Mouse (Mus musculus) layer of hippocampus, postnatal 10 days (tissue): ENCODE data around the gene Sash3. TPM values are rescaled to one million over a fixed set of nuclear protein-coding genes. Genes with fewer than 3 reads are reported as not detected.
"Not testable (repeated sequence)": the region's sequence is repeated elsewhere in the genome, so short reads cannot be mapped to it uniquely, and the experiment has no call there.

ENCODE experiments used
- DNase-seq, 2 experiments: peaks; one replicate each; pipeline ENCODE4 v3.0.0; 2021; ENCODE audit warnings: low spot score in 2 of 2
- total RNA-seq, 2 experiments: library from RNA; stranded (reverse); gene quantifications; 2 replicates each; pipeline ENCODE4 v1.2.3; 2021

The Sash3 gene
- total RNA-seq, 2 experiments from 2014 or later = 1.0 to 1.7 TPM

DNA sequence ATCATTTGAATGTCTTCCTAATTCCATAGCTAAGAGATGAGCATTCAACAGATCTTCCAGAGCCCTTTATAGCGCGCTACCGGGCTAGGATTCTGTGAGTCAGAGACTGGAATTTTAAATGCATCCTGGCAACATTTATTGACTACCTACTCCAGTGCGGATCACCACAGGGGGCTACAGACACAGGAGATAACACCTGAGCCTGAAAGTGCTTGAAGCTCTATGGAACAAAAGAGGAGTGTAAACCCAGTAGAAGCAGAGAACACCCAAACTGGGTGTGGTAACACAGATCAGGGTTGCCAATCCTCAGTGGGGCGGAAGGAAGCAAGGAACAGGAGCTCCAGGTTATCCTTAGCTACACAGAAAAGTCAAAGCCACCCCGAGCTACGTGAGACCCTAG, 56.2 kb downstream of the Sash3 start:
- DNase-seq = no peak

DNA sequence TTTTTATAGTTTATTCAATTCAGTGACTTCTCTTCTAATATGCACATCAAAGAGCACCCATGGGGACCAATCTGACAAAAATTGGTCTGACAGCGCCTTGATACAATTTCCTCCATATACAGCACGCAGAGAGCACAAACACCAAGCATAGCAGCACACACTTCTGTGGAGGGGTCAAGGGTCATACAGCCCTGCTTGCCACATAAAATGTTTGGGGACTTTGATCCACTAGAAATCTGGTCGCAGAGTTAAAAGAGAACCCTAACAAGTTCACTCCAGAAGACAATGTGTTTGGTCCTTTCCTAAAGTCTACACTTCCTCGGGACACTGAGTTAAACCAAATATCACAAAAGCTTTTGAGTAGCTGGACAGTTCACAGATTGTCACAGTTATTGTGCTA, 56.8 kb downstream of the Sash3 start:
- no peak for DNase-seq

DNA sequence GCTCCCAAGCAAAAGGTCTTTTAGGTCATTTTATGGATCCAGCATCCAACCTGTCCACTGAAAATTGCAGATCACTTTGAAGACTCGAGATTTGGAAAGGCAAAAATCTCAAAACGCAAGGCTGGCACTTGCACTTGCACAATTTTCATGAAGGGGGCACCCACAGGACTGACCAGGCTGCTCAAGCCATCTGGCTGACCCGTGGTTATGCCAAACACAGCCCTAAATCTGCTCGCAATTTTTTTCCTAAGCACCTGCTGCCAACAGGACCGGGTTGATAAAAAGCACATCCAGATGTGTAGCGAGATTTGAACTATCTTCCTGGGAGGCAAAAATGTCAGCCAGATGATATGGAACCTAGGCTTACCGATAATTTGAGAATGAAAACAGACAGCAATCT, 57.5 kb downstream of the Sash3 start:
- DNase-seq = no peak

DNA sequence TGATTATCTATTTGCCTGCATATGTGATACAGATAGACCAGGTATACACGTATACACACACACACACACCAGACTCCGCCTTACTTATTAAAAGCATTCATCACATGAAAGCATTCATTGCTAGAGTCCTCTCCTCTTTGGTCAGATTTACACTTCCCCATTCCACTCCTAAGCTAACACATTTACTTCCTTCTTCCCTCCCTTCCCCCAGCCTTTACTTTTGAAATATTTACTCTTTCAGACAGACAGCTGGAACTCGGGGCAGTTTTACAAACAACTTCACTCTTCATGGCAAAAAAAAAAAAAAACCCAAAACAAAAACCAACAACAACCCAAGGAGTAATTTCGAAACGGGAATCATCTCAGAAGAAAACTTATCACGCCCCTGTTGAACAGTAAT, 58.2 kb downstream of the Sash3 start:
- no peak for DNase-seq

DNA sequence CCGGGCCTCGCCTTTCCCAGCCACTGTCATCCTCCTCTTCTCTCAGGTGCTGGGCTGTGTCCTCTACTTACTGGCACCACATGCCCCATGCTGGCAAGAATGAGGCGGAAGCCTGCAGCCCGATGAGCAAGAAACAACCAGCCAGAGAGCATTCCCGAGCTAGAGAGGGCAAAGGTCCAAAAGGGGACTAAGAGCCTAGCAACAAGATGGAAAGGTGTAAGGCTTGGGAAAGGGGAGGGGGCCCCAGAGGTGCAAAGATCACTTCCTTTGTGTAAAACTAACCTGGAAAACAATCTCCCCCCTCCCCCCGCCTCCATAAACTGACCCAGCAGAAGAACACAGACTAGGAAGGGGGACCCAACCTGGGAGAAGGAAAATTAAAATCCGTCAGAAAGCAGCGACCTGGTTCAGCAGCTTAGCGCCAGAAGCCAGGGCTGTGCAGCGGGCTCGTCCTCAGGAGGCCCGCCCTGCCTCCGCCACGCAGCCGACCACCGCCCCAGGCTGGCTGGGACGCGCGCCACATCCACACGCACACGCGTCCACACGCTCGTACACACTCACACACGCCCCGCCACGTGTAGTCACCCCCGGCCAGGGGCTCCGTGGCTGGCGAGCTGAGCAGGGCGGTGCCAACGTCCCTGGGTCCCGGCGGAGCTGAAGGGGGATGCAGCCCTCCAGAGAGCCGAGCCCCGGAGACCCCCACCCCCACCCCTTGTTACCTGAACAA, 61.7 kb downstream of the Sash3 start:
- DNase-seq = peak; percentile 25 to 50

DNA sequence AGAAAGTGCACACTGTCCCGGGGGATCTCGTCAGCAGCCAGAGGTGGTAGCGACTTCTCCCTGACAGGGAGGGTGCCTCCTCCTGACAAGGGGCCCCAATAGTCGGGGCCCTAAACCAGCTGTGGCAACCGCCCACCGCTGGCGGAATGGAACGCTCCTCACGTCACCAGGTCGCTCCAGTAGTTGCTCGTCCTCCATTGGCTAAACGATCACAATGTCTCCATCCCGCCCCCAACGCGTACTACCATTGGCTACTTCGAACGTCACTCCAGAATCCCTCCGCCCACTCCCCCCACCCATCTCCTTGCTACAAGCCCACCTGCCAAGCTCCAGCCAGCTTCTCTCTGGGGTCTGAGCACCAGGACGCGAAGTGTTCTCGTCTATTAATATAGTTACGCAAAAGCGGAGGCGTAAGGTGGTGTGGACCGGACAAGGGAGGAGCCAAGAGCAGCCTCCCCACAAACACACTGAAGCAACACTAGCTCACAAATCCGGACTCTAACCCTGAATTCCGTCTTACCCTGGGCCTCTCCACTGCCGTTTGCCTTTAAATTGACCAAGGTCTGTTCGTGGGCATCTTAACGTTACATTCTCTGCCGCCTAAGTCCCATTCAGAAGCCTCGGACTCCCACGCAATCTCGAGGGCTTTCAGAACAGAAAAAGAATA, 62.4 kb downstream of the Sash3 start, which contains the start of gene Zdhhc9:
Zdhhc9 (minus strand) TSS at position 360 of the 667 bp plus-strand sequence.
- peak; percentile 86 to 89 for DNase-seq

DNA sequence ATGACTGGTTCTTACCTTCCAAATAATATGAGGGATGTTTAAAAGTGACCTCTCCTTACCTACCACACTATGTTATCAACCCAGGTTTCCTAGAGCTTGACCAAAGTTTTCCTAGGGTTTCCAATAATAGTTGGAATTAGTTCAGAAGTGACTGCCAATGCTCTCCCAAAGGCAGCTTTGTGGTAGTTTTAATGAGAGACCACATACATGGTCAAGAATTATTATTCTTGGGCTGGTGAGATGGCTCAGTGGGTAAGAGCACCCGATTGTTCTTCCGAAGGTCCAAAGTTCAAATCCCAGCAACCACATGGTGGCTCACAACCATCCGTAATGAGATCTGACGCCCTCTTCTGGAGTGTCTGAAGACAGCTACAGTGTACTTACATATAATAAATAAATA, 63.5 kb downstream of the Sash3 start:
- DNase-seq = not testable (repeated sequence)

Other genes with a start within 250 kb of the Sash3 start
- gene Ocrl, start 234.0 kb upstream of the Sash3 start, total RNA-seq = 10 to 100 TPM; 48.6 to 56.0 TPM
- 10 to 100 TPM; 12.3 to 17.5 TPM for gene Apln, start 111.6 kb upstream of the Sash3 start, total RNA-seq
- gene Xpnpep2, start 37.7 kb upstream of the Sash3 start, total RNA-seq = under 1 TPM; 0.75 to 0.85 TPM
- 10 to 100 TPM; 49.9 to 52.1 TPM for gene Zdhhc9, start 62.4 kb downstream of the Sash3 start, total RNA-seq
- 10 to 100 TPM; 18.4 to 22.4 TPM for gene Utp14a, start 110.4 kb downstream of the Sash3 start, total RNA-seq
- gene Bcorl1, start 194.9 kb downstream of the Sash3 start, total RNA-seq = 10 to 100 TPM; 17.6 to 19.6 TPM